Mouse (Mus musculus): ENCODE results near the gene Cdkl3. TPM values are rescaled to one million over a fixed set of nuclear protein-coding genes. Genes with fewer than 3 reads are reported as not detected.

Gene Cdkl3
- polyA plus RNA-seq, 1 experiment from 2014 or later, result 1.6 TPM

- no peak overlapping the region for H3K4me3 ChIP-seq (ENCODE audit: low read depth, low read length)
- TF ChIP-seq CTCF (IDR thresholded peaks at IDR 0.05; ENCODE audit: low read depth) (no peak), EP300 (IDR thresholded peaks at IDR 0.05; ENCODE audit: low read depth) (0 out of 2 replicates have a peak, but pooled peaks have one; percentile 17)
- peak; percentile 52 for ATAC-seq
- H3K27me3 ChIP-seq (ENCODE audit: insufficient read depth, low read length), result no peaks in the 10 kb centered on the region
- no peaks in the 10 kb centered on the region for H3K36me3 ChIP-seq (replicated peaks; ENCODE audit: insufficient read depth, low read length)
- H3K4me1 ChIP-seq (ENCODE audit: insufficient read depth), result peaks cover 27% of the 10 kb centered on the region
- peak overlapping the region; percentile 26; the same call in 1 of the 2 replicates for H3K4me2 ChIP-seq (ENCODE audit: low read depth, low read length)
- DNase-seq, result peak; percentile 30
- no peaks in the 10 kb centered on the region for H3K9me3 ChIP-seq (ENCODE audit: low read length)
- 23% methylated on average over 10 of the region's 10 CpGs for WGBS (ENCODE audit: insufficient replicate concordance)
- no peak overlapping the region for H3K27ac ChIP-seq (ENCODE audit: low read depth)
- H3K9ac ChIP-seq (replicated peaks), result no peak overlapping the region
These were observed 67.7 kb downstream of the Cdkl3 start for GRCm38 (mm10) chr11:52071768-52072167.

GRCm38 (mm10) chr11:52073528-52074170 lies 69.6 kb downstream of the Cdkl3 start:
- no peak overlapping the region for H3K27ac ChIP-seq (ENCODE audit: low read depth)
- TF ChIP-seq EP300 (IDR thresholded peaks at IDR 0.05; ENCODE audit: low read depth) (no peak), CTCF (IDR thresholded peaks at IDR 0.05; ENCODE audit: low read depth) (no peak)
- WGBS (ENCODE audit: insufficient replicate concordance), result 66% methylated on average over 8 of the region's 8 CpGs

GRCm38 (mm10) chr11:52074626-52075470 lies 70.8 kb downstream of the Cdkl3 start:
- H3K9me3 ChIP-seq (ENCODE audit: low read length), result no peaks in the 10 kb centered on the region
- TF ChIP-seq CTCF (IDR thresholded peaks at IDR 0.05; ENCODE audit: low read depth), result no peak
- TF ChIP-seq EP300 (IDR thresholded peaks at IDR 0.05; ENCODE audit: low read depth), result peak; percentile 50; the same call in 1 of the 2 replicates
- H3K27me3 ChIP-seq (ENCODE audit: insufficient read depth, low read length), result no peaks in the 10 kb centered on the region
- H3K4me3 ChIP-seq (ENCODE audit: low read depth, low read length), result no peak overlapping the region
- H3K4me2 ChIP-seq (ENCODE audit: low read depth, low read length), result peak overlapping the region; percentile 44; the same call in 1 of the 2 replicates
- WGBS (ENCODE audit: insufficient replicate concordance), result 39% methylated on average over 14 of the region's 14 CpGs
- DNase-seq, result no peak
- H3K4me1 ChIP-seq (ENCODE audit: insufficient read depth), result peaks cover 33% of the 10 kb centered on the region
- no peak for ATAC-seq
- no peak overlapping the region for H3K9ac ChIP-seq (replicated peaks)
- peak overlapping the region; percentile 55; the same call in 1 of the 2 replicates for H3K27ac ChIP-seq (ENCODE audit: low read depth)
- no peaks in the 10 kb centered on the region for H3K36me3 ChIP-seq (replicated peaks; ENCODE audit: insufficient read depth, low read length)

More at GRCm38 (mm10) chr11:52073528-52074170, 69.6 kb downstream of the Cdkl3 start:
- peak; percentile 28 for DNase-seq
- peak; percentile 63 for ATAC-seq
- no peaks in the 10 kb centered on the region for H3K27me3 ChIP-seq (ENCODE audit: insufficient read depth, low read length)
- H3K4me2 ChIP-seq (ENCODE audit: low read depth, low read length), result no peak overlapping the region
- H3K9ac ChIP-seq (replicated peaks), result no peak overlapping the region
- no peaks in the 10 kb centered on the region for H3K9me3 ChIP-seq (ENCODE audit: low read length)
- no peak overlapping the region for H3K4me3 ChIP-seq (ENCODE audit: low read depth, low read length)
- peaks cover 33% of the 10 kb centered on the region for H3K4me1 ChIP-seq (ENCODE audit: insufficient read depth)
- no peaks in the 10 kb centered on the region for H3K36me3 ChIP-seq (replicated peaks; ENCODE audit: insufficient read depth, low read length)

GRCm38 (mm10) chr11:52075794-52076633 lies 72.0 kb downstream of the Cdkl3 start:
- TF ChIP-seq CTCF (IDR thresholded peaks at IDR 0.05; ENCODE audit: low read depth) (no peak), EP300 (IDR thresholded peaks at IDR 0.05; ENCODE audit: low read depth) (no peak)
- peak; percentile 51 for ATAC-seq
- Histone ChIP-seq H3K4me1 (ENCODE audit: insufficient read depth) (peaks cover 36% of the 10 kb centered on the region), H3K9ac (replicated peaks) (no peak overlapping the region), H3K27me3 (ENCODE audit: insufficient read depth, low read length) (no peaks in the 10 kb centered on the region), H3K4me2 (ENCODE audit: low read depth, low read length) (peak overlapping the region; percentile 9; the same call in 1 of the 2 replicates), H3K4me3 (ENCODE audit: low read depth, low read length) (no peak overlapping the region), H3K27ac (ENCODE audit: low read depth) (peak overlapping the region; percentile 31), H3K9me3 (ENCODE audit: low read length) (no peaks in the 10 kb centered on the region), H3K36me3 (replicated peaks; ENCODE audit: insufficient read depth, low read length) (no peaks in the 10 kb centered on the region)
- 44% methylated on average over 19 of the region's 19 CpGs for WGBS (ENCODE audit: insufficient replicate concordance)
- DNase-seq, result peak; percentile 61

- H3K27me3 ChIP-seq (ENCODE audit: insufficient read depth, low read length), result no peaks in the 10 kb centered on the region
- WGBS (ENCODE audit: insufficient replicate concordance), result 72% methylated on average over 6 of the region's 6 CpGs
- TF ChIP-seq EP300 (IDR thresholded peaks at IDR 0.05; ENCODE audit: low read depth) (no peak), CTCF (IDR thresholded peaks at IDR 0.05; ENCODE audit: low read depth) (peak; percentile 30)
- H3K4me3 ChIP-seq (ENCODE audit: low read depth, low read length), result no peak overlapping the region
- H3K4me2 ChIP-seq (ENCODE audit: low read depth, low read length), result no peak overlapping the region
- H3K4me1 ChIP-seq (ENCODE audit: insufficient read depth), result peaks cover 35% of the 10 kb centered on the region
- 0 out of 2 replicates have a peak overlapping the region, but pooled peaks have one; percentile 37 for H3K27ac ChIP-seq (ENCODE audit: low read depth)
- ATAC-seq (no peak), DNase-seq (no peak)
- no peaks in the 10 kb centered on the region for H3K9me3 ChIP-seq (ENCODE audit: low read length)
- H3K36me3 ChIP-seq (replicated peaks; ENCODE audit: insufficient read depth, low read length), result no peaks in the 10 kb centered on the region
- H3K9ac ChIP-seq (replicated peaks), result no peak overlapping the region
These were observed 72.8 kb downstream of the Cdkl3 start for GRCm38 (mm10) chr11:52076742-52077352.
